Mouse (Mus musculus): ENCODE measurements at regions not wholly inside any gene's neighbourhood (a gene's known extent, or its start where the extent isn't known, plus 50 kb on each side); places are given as distances from the start of the nearest gene placed in this dataset.

GRCm38 (mm10) chr1:184275877-184276276 is 241.8 kb upstream of the 1700056E22Rik start:
- DNase-seq (ENCODE audit: low read depth): no peak
- TF ChIP-seq CTCF (IDR thresholded peaks at IDR 0.05; ENCODE audit: borderline replicate concordance, extremely low read depth, insufficient read depth, insufficient read length): no peak
- no peak for TF ChIP-seq POLR2A (IDR thresholded peaks at IDR 0.05; ENCODE audit: borderline replicate concordance, extremely low read depth, insufficient read depth, insufficient read length, poor library complexity, severe bottlenecking)

- TF ChIP-seq CTCF (IDR thresholded peaks at IDR 0.05; ENCODE audit: borderline replicate concordance, extremely low read depth, insufficient read depth, insufficient read length): no peak
- TF ChIP-seq POLR2A (IDR thresholded peaks at IDR 0.05; ENCODE audit: borderline replicate concordance, extremely low read depth, insufficient read depth, insufficient read length, poor library complexity, severe bottlenecking): no peak
- no peak for DNase-seq (ENCODE audit: low read depth)
These were observed 241.3 kb upstream of the 1700056E22Rik start for GRCm38 (mm10) chr1:184275396-184275795.

GRCm38 (mm10) chr1:184274704-184275103 is 240.6 kb upstream of the 1700056E22Rik start:
- no peak for DNase-seq (ENCODE audit: low read depth)
- TF ChIP-seq CTCF (IDR thresholded peaks at IDR 0.05; ENCODE audit: borderline replicate concordance, extremely low read depth, insufficient read depth, insufficient read length) (no peak), POLR2A (IDR thresholded peaks at IDR 0.05; ENCODE audit: borderline replicate concordance, extremely low read depth, insufficient read depth, insufficient read length, poor library complexity, severe bottlenecking) (no peak)

- no peak for DNase-seq (ENCODE audit: low read depth)
- TF ChIP-seq POLR2A (IDR thresholded peaks at IDR 0.05; ENCODE audit: borderline replicate concordance, extremely low read depth, insufficient read depth, insufficient read length, poor library complexity, severe bottlenecking) (no peak), CTCF (IDR thresholded peaks at IDR 0.05; ENCODE audit: borderline replicate concordance, extremely low read depth, insufficient read depth, insufficient read length) (no peak; the same call in 1 of the 2 replicates)
These were observed 239.6 kb upstream of the 1700056E22Rik start for GRCm38 (mm10) chr1:184273722-184274121.

- TF ChIP-seq CTCF (IDR thresholded peaks at IDR 0.05; ENCODE audit: borderline replicate concordance, extremely low read depth, insufficient read depth, insufficient read length) (no peak), POLR2A (IDR thresholded peaks at IDR 0.05; ENCODE audit: borderline replicate concordance, extremely low read depth, insufficient read depth, insufficient read length, poor library complexity, severe bottlenecking) (no peak)
These were observed 237.2 kb upstream of the 1700056E22Rik start for GRCm38 (mm10) chr1:184271254-184271653.

GRCm38 (mm10) chr1:184266051-184266450 is 231.9 kb upstream of the 1700056E22Rik start:
- DNase-seq (ENCODE audit: low read depth): peak; percentile 81
- peak; percentile 96 for TF ChIP-seq CTCF (IDR thresholded peaks at IDR 0.05; ENCODE audit: borderline replicate concordance, extremely low read depth, insufficient read depth, insufficient read length)
- TF ChIP-seq POLR2A (IDR thresholded peaks at IDR 0.05; ENCODE audit: borderline replicate concordance, extremely low read depth, insufficient read depth, insufficient read length, poor library complexity, severe bottlenecking): no peak

More at GRCm38 (mm10) chr1:184271254-184271653, 237.2 kb upstream of the 1700056E22Rik start:
- DNase-seq (ENCODE audit: low read depth): no peak

- DNase-seq (ENCODE audit: low read depth): no peak
- TF ChIP-seq POLR2A (IDR thresholded peaks at IDR 0.05; ENCODE audit: borderline replicate concordance, extremely low read depth, insufficient read depth, insufficient read length, poor library complexity, severe bottlenecking): no peak
- TF ChIP-seq CTCF (IDR thresholded peaks at IDR 0.05; ENCODE audit: borderline replicate concordance, extremely low read depth, insufficient read depth, insufficient read length): peak; percentile 53; the same call in 1 of the 2 replicates
These were observed 228.9 kb upstream of the 1700056E22Rik start for GRCm38 (mm10) chr1:184262975-184263374.

- TF ChIP-seq CTCF (IDR thresholded peaks at IDR 0.05; ENCODE audit: borderline replicate concordance, extremely low read depth, insufficient read depth, insufficient read length): no peak
- TF ChIP-seq POLR2A (IDR thresholded peaks at IDR 0.05; ENCODE audit: borderline replicate concordance, extremely low read depth, insufficient read depth, insufficient read length, poor library complexity, severe bottlenecking): no peak
- DNase-seq (ENCODE audit: low read depth): peak; percentile 29
These were observed 227.3 kb upstream of the 1700056E22Rik start for GRCm38 (mm10) chr1:184261385-184261727.

- no peak for TF ChIP-seq POLR2A (IDR thresholded peaks at IDR 0.05; ENCODE audit: borderline replicate concordance, extremely low read depth, insufficient read depth, insufficient read length, poor library complexity, severe bottlenecking)
- TF ChIP-seq CTCF (IDR thresholded peaks at IDR 0.05; ENCODE audit: borderline replicate concordance, extremely low read depth, insufficient read depth, insufficient read length): no peak
These were observed 226.8 kb upstream of the 1700056E22Rik start for GRCm38 (mm10) chr1:184260722-184261384.

GRCm38 (mm10) chr1:184259853-184260252 is 225.8 kb upstream of the 1700056E22Rik start:
- no peak for DNase-seq (ENCODE audit: low read depth)
- TF ChIP-seq POLR2A (IDR thresholded peaks at IDR 0.05; ENCODE audit: borderline replicate concordance, extremely low read depth, insufficient read depth, insufficient read length, poor library complexity, severe bottlenecking) (no peak), CTCF (IDR thresholded peaks at IDR 0.05; ENCODE audit: borderline replicate concordance, extremely low read depth, insufficient read depth, insufficient read length) (no peak)

More at GRCm38 (mm10) chr1:184260722-184261384, 226.8 kb upstream of the 1700056E22Rik start:
- DNase-seq (ENCODE audit: low read depth): no peak

- TF ChIP-seq POLR2A (IDR thresholded peaks at IDR 0.05; ENCODE audit: borderline replicate concordance, extremely low read depth, insufficient read depth, insufficient read length, poor library complexity, severe bottlenecking): no peak
- TF ChIP-seq CTCF (IDR thresholded peaks at IDR 0.05; ENCODE audit: borderline replicate concordance, extremely low read depth, insufficient read depth, insufficient read length): no peak
These were observed 223.3 kb upstream of the 1700056E22Rik start for GRCm38 (mm10) chr1:184257356-184257755.

GRCm38 (mm10) chr1:184254951-184255350 is 220.8 kb upstream of the 1700056E22Rik start:
- DNase-seq (ENCODE audit: low read depth): no peak
- TF ChIP-seq CTCF (IDR thresholded peaks at IDR 0.05; ENCODE audit: borderline replicate concordance, extremely low read depth, insufficient read depth, insufficient read length): no peak
- TF ChIP-seq POLR2A (IDR thresholded peaks at IDR 0.05; ENCODE audit: borderline replicate concordance, extremely low read depth, insufficient read depth, insufficient read length, poor library complexity, severe bottlenecking): no peak

More at GRCm38 (mm10) chr1:184257356-184257755, 223.3 kb upstream of the 1700056E22Rik start:
- DNase-seq (ENCODE audit: low read depth): no peak

All from brain, embryonic 14.5 days (tissue).